Mouse (Mus musculus) lung, postnatal 0 days (tissue): ENCODE data around the gene Kyat3.

Source experiments
- CTCF ChIP-seq: IDR thresholded peaks from 2 replicates; pipeline ENCODE4 v1.5.1; 2016; ENCODE audit warnings: antibody characterized with exemption, mild to moderate bottlenecking
- EP300 ChIP-seq: IDR thresholded peaks from 2 replicates; pipeline ENCODE4 v1.6.1; 2016; ENCODE audit warnings: antibody characterized with exemption, mild to moderate bottlenecking, control low read depth

DNA sequence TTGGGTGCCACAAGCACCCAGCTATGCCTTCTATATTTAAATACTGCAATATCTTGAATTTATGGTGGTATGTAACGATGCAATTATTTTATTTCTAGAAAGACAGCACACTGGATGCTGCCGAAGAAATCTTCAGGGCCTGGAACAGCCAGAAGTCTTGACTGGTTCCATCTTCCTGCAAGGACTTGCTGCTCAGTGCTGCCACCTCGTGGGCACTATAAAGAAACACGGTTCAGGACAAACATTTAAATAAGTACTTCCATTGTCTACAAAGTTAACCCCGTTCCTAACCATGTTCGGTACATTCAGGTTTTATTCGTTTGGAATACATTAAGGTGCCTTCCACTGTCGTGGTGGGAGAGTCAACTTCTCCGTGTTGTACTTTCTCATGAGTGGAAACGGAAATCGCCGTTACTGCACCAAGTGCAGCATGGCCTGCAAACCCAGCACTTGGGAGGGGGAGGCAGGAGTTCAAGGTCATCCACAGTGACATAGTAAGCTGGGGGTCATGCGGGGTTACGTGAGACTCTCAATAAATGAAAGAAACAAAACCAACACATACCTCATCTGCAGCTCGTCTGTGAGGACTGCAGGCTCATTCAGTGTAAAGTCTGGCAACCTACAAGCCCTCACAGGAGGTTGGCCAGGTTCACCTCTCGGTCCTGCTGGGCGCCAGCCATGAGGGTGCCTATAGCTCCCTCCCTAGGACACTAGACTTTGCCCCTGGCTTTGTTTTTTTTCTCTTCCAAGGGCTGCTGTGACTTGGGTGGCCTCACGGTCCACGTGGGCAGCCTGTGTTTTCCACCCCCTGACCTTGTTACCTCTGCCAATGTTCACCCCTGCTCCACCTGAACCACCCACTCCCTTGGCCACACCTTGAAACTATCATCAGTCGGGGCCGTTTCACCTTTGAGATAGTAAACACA lies 43.4 kb downstream of the Kyat3 start:
- peak; percentile 90 for TF ChIP-seq CTCF
- TF ChIP-seq EP300, result no peak
